ENCODE assay signal across 8 mouse cellular contexts in the genomic region with DNA sequence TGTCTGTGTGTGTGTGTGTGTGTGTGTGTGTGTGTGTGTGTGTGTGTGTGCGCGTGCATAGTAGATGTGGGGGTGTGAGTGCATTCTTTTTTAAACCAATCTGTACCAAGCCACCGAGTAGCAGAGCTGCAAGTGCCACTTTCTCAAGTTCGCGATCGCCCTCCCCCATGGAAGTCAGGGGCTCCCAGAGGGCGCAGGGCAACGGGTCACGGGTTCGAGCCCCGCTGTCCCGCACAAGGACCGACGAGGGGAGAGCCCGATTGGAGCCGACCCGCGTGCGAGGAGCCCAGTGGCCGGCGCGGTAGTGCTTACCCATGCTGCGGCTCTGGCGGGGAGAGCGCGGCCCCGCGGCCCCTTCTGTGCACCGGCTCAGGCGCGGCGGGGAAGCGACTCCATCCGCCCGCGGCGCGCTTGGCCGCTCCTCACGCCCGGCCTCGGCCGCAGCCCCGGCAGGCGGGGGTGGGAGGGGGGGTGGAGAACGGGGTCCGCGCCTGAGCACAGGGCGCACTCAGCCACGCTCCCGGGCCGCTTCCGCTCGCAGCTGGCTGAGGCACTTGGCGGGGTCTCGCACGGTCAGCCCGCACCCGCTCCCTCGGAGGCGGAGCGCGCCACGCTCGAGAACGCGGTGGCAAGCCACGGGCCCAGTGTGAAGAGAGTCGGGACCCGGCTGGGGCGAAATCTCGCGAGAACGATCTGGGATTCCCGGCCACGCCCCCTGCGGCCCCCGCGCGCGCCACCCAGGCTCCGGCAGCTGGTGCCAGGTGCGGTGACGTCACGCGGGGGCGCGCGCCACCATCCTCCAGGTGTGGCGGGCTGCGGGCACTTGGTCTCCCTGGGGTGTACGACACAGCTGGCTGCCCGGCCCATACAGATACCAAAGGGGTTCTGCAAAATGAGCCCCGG. TPM values are rescaled to one million over a fixed set of nuclear protein-coding genes. Genes with fewer than 3 reads are reported as not detected.
A peak's percentile ranks its signal among the peaks of the same experiment; 100 is the strongest.
DNase-seq lines count a peak whose midpoint lies in the region; ATAC-seq and TF ChIP-seq lines count a peak whose summit lies in the region.

Cd2ap (minus strand) TSS at position 665 of the 903 bp plus-strand sequence.

- H3K4me1 ChIP-seq in E14TG2a.4 (replicated peaks; ENCODE audit: low read depth, low read length), result peaks cover 39% of the 10 kb centered on the region
- H3K4me1 ChIP-seq in forebrain, embryonic 13.5 days, result peaks cover 18% of the 10 kb centered on the region
- peaks cover 16% of the 10 kb centered on the region for H3K4me1 ChIP-seq in neural tube, embryonic 15.5 days

- peak within 1 kb of the TSS; percentile 93 for H3K9ac ChIP-seq in forebrain, embryonic 13.5 days
- H3K9ac ChIP-seq in neural tube, embryonic 15.5 days (replicated peaks), result peak within 1 kb of the TSS; percentile 99

- WGBS in forebrain, embryonic 13.5 days, result under 1% methylated on average over 81 of the region's 94 CpGs
- under 1% methylated on average over 92 of the region's 94 CpGs for WGBS in neural tube, embryonic 15.5 days

- no peaks in the 10 kb centered on the region for H3K36me3 ChIP-seq in E14TG2a.4 (ENCODE audit: insufficient read depth, low read length)
- no peaks in the 10 kb centered on the region for H3K36me3 ChIP-seq in forebrain, embryonic 13.5 days (ENCODE audit: poor library complexity, severe bottlenecking)
- no peaks in the 10 kb centered on the region for H3K36me3 ChIP-seq in neural tube, embryonic 15.5 days

- H3K27ac ChIP-seq in forebrain, embryonic 13.5 days, result peak within 1 kb of the TSS; percentile 89
- peak within 1 kb of the TSS; percentile 94 for H3K27ac ChIP-seq in neural tube, embryonic 15.5 days (replicated peaks)

- peak; percentile 91 for DNase-seq in c-Kit-positive CD71-positive TER-119-positive erythroid progenitor cells, embryonic 14.5 days (ENCODE audit: low spot score)
- DNase-seq in heart, postnatal 10 days, result peak; percentile 98 to 99
- DNase-seq in layer of hippocampus, adult 11-12 months (ENCODE audit: low spot score), result peak; percentile 96
- DNase-seq in lung, adult 18-20 months, result peak; percentile 93 to 95
- DNase-seq in testis, postnatal 14 days (ENCODE audit: low spot score), result peak; percentile 97

- peak; percentile 96 for ATAC-seq in forebrain, embryonic 13.5 days
- peak; percentile 98 for ATAC-seq in neural tube, embryonic 15.5 days (ENCODE audit: low FRiP score)

- H3K27me3 ChIP-seq in E14TG2a.4 (ENCODE audit: insufficient read depth, low read length), result no peaks in the 10 kb centered on the region
- no peaks in the 10 kb centered on the region for H3K27me3 ChIP-seq in forebrain, embryonic 13.5 days
- H3K27me3 ChIP-seq in neural tube, embryonic 15.5 days (replicated peaks), result no peaks in the 10 kb centered on the region

- intact Hi-C loops in heart, postnatal 10 days (cut with DNase I), result loop anchor here (5.0 kb wide), 2 partner anchors 59 to 66 kb away; no protein-coding TSS in a partner anchor

- peak within 1 kb of the TSS; percentile 90 for H3K4me3 ChIP-seq in E14TG2a.4 (replicated peaks; ENCODE audit: low read length)
- peak within 1 kb of the TSS; percentile 84 for H3K4me3 ChIP-seq in forebrain, embryonic 13.5 days
- H3K4me3 ChIP-seq in neural tube, embryonic 15.5 days (replicated peaks), result peak within 1 kb of the TSS; percentile 97

- peak within 1 kb of the TSS; percentile 88 for H3K4me2 ChIP-seq in forebrain, embryonic 13.5 days
- H3K4me2 ChIP-seq in neural tube, embryonic 15.5 days, result peak within 1 kb of the TSS; percentile 67

- H3K9me3 ChIP-seq in E14TG2a.4 (ENCODE audit: low read length), result no peaks in the 10 kb centered on the region
- no peaks in the 10 kb centered on the region for H3K9me3 ChIP-seq in forebrain, embryonic 13.5 days (replicated peaks)
- H3K9me3 ChIP-seq in neural tube, embryonic 15.5 days (replicated peaks), result no peaks in the 10 kb centered on the region

- TF ChIP-seq CTCF in E14TG2a.4 (conservative IDR thresholded peaks at IDR 0.05; ENCODE audit: low read length), result no peak

RNA-seq across cellular contexts. Expression of gene Cd2ap, which starts in this region (rescaled TPM):
- 8.1 and 8.8 TPM in 2 replicates for polyA plus RNA-seq in forebrain, embryonic 13.5 days (2015; fragmentation: Nextera tagmentation; extraction: Ambion mirVana)
- 10 to 100 TPM; 36.1 to 36.5 TPM for total RNA-seq in heart, postnatal 10 days (2021)
- 8.0 and 12.5 TPM in 2 replicates for polyA plus RNA-seq in neural tube, embryonic 15.5 days (2015; fragmentation: Nextera tagmentation; extraction: Ambion mirVana)

Comparison
In these comparisons a context has a peak if more than half of its experiments do, and no peak if none do; other contexts are left out.
1. Peak in every context shown above with its lines: DNase-seq, ATAC-seq, H3K4me3 ChIP-seq and H3K27ac ChIP-seq.